Mouse (Mus musculus): ENCODE measurements at regions not wholly inside any gene's neighbourhood (a gene's known extent, or its start where the extent isn't known, plus 50 kb on each side); places are given as distances from the start of the nearest gene placed in this dataset.
A peak's percentile ranks its signal among the peaks of the same experiment; 100 is the strongest.

- no peaks in the 10 kb centered on the region for H3K9me3 ChIP-seq (ENCODE audit: control insufficient read depth, low read length)
- H3K4me1 ChIP-seq (ENCODE audit: control insufficient read depth, insufficient read depth, low read length) = no peaks in the 10 kb centered on the region
- H3K27me3 ChIP-seq (ENCODE audit: control insufficient read depth, insufficient read depth, low read length) = no peaks in the 10 kb centered on the region
- H3K27ac ChIP-seq (ENCODE audit: low read depth, low read length) = no peak overlapping the region
- H3K4me3 ChIP-seq (ENCODE audit: low read depth, low read length) = no peak overlapping the region
- H3K36me3 ChIP-seq (ENCODE audit: control insufficient read depth, insufficient read depth, low read length) = no peaks in the 10 kb centered on the region
- ATAC-seq (ENCODE audit: low FRiP score) = no peak
- H3K4me2 ChIP-seq = no peak overlapping the region
- DNase-seq (ENCODE audit: low spot score, missing footprints) = peak; percentile 53
- H3K9ac ChIP-seq (ENCODE audit: low read length) = no peak overlapping the region
Measured at GRCm38 (mm10) chr1:5294570-5294969, 486.9 kb downstream of the Gm37988 start.

GRCm38 (mm10) chr1:5297627-5298026 lies 489.9 kb downstream of the Gm37988 start:
- no peak for DNase-seq (ENCODE audit: low spot score, missing footprints)
- Histone ChIP-seq H3K36me3 (ENCODE audit: control insufficient read depth, insufficient read depth, low read length) (no peaks in the 10 kb centered on the region), H3K4me3 (ENCODE audit: low read depth, low read length) (no peak overlapping the region), H3K9me3 (ENCODE audit: control insufficient read depth, low read length) (no peaks in the 10 kb centered on the region), H3K9ac (ENCODE audit: low read length) (no peak overlapping the region), H3K27me3 (ENCODE audit: control insufficient read depth, insufficient read depth, low read length) (no peaks in the 10 kb centered on the region), H3K4me1 (ENCODE audit: control insufficient read depth, insufficient read depth, low read length) (no peaks in the 10 kb centered on the region), H3K27ac (ENCODE audit: low read depth, low read length) (no peak overlapping the region), H3K4me2 (no peak overlapping the region)
- WGBS = 93% methylated on average over 1 of the region's 1 CpGs
- ATAC-seq (ENCODE audit: low FRiP score) = no peak

GRCm38 (mm10) chr1:5311656-5312055 lies 504.0 kb downstream of the Gm37988 start:
- no peak for DNase-seq (ENCODE audit: low spot score, missing footprints)
- no peaks in the 10 kb centered on the region for H3K27me3 ChIP-seq (ENCODE audit: control insufficient read depth, insufficient read depth, low read length)
- no peak overlapping the region for H3K9ac ChIP-seq (ENCODE audit: low read length)
- H3K27ac ChIP-seq (ENCODE audit: low read depth, low read length) = no peak overlapping the region
- no peaks in the 10 kb centered on the region for H3K9me3 ChIP-seq (ENCODE audit: control insufficient read depth, low read length)
- H3K4me3 ChIP-seq (ENCODE audit: low read depth, low read length) = no peak overlapping the region
- no peak for ATAC-seq (ENCODE audit: low FRiP score)
- no peaks in the 10 kb centered on the region for H3K4me1 ChIP-seq (ENCODE audit: control insufficient read depth, insufficient read depth, low read length)
- no peak overlapping the region for H3K4me2 ChIP-seq
- H3K36me3 ChIP-seq (ENCODE audit: control insufficient read depth, insufficient read depth, low read length) = no peaks in the 10 kb centered on the region
- WGBS = 90% methylated on average over 3 of the region's 3 CpGs

- Histone ChIP-seq H3K36me3 (ENCODE audit: control insufficient read depth, insufficient read depth, low read length) (no peaks in the 10 kb centered on the region), H3K9ac (ENCODE audit: low read length) (no peak overlapping the region), H3K4me1 (ENCODE audit: control insufficient read depth, insufficient read depth, low read length) (no peaks in the 10 kb centered on the region), H3K27ac (ENCODE audit: low read depth, low read length) (no peak overlapping the region), H3K27me3 (ENCODE audit: control insufficient read depth, insufficient read depth, low read length) (no peaks in the 10 kb centered on the region), H3K4me2 (no peak overlapping the region), H3K9me3 (ENCODE audit: control insufficient read depth, low read length) (no peaks in the 10 kb centered on the region), H3K4me3 (ENCODE audit: low read depth, low read length) (no peak overlapping the region)
- WGBS = 84% methylated on average over 2 of the region's 2 CpGs
- ATAC-seq (ENCODE audit: low FRiP score) (no peak), DNase-seq (ENCODE audit: low spot score, missing footprints) (no peak)
Measured at GRCm38 (mm10) chr1:5315839-5316238, 508.1 kb downstream of the Gm37988 start.

- 96% methylated on average over 1 of the region's 1 CpGs for WGBS
- no peak overlapping the region for H3K9ac ChIP-seq (ENCODE audit: low read length)
- no peaks in the 10 kb centered on the region for H3K36me3 ChIP-seq (ENCODE audit: control insufficient read depth, insufficient read depth, low read length)
- DNase-seq (ENCODE audit: low spot score, missing footprints) (no peak), ATAC-seq (ENCODE audit: low FRiP score) (no peak)
- no peaks in the 10 kb centered on the region for H3K4me1 ChIP-seq (ENCODE audit: control insufficient read depth, insufficient read depth, low read length)
- no peaks in the 10 kb centered on the region for H3K9me3 ChIP-seq (ENCODE audit: control insufficient read depth, low read length)
- no peak overlapping the region for H3K4me2 ChIP-seq
- no peaks in the 10 kb centered on the region for H3K27me3 ChIP-seq (ENCODE audit: control insufficient read depth, insufficient read depth, low read length)
- H3K27ac ChIP-seq (ENCODE audit: low read depth, low read length) = no peak overlapping the region
- H3K4me3 ChIP-seq (ENCODE audit: low read depth, low read length) = no peak overlapping the region
Measured at GRCm38 (mm10) chr1:5317088-5317487, 509.4 kb downstream of the Gm37988 start.

- H3K4me3 ChIP-seq (ENCODE audit: low read depth, low read length) = no peak overlapping the region
- DNase-seq (ENCODE audit: low spot score, missing footprints) (no peak), ATAC-seq (ENCODE audit: low FRiP score) (no peak)
- no peak overlapping the region for H3K4me2 ChIP-seq
- no peak overlapping the region for H3K27ac ChIP-seq (ENCODE audit: low read depth, low read length)
- no peaks in the 10 kb centered on the region for H3K4me1 ChIP-seq (ENCODE audit: control insufficient read depth, insufficient read depth, low read length)
- no peaks in the 10 kb centered on the region for H3K9me3 ChIP-seq (ENCODE audit: control insufficient read depth, low read length)
- no peaks in the 10 kb centered on the region for H3K27me3 ChIP-seq (ENCODE audit: control insufficient read depth, insufficient read depth, low read length)
- no peaks in the 10 kb centered on the region for H3K36me3 ChIP-seq (ENCODE audit: control insufficient read depth, insufficient read depth, low read length)
- no peak overlapping the region for H3K9ac ChIP-seq (ENCODE audit: low read length)
Measured at GRCm38 (mm10) chr1:5326311-5326710, 518.6 kb downstream of the Gm37988 start.
